Mouse (Mus musculus) erythroblast, embryonic 14.5 days (primary cell): ENCODE measurements around the gene Pank4. TPM values are rescaled to one million over a fixed set of nuclear protein-coding genes. Genes with fewer than 3 reads are reported as not detected.
A peak's percentile ranks its signal among the peaks of the same experiment; 100 is the strongest.

Experiments used
- H3K27me3 ChIP-seq: 2 replicates; pipeline ENCODE4 v1.6.1; 2012; ENCODE audit warnings: inconsistent platforms; ENCODE audit not compliant: control insufficient read depth
- H3K36me3 ChIP-seq: 2 replicates; pipeline ENCODE4 v1.6.1; 2012; ENCODE audit warnings: mild to moderate bottlenecking, inconsistent platforms; ENCODE audit not compliant: control insufficient read depth
- H3K4me1 ChIP-seq: 2 replicates; pipeline ENCODE4 v1.6.1; 2012; ENCODE audit warnings: inconsistent platforms; ENCODE audit not compliant: control insufficient read depth
- H3K4me3 ChIP-seq: replicated peaks from 2 replicates; pipeline ENCODE3; 2012; ENCODE audit warnings: moderate library complexity, mild to moderate bottlenecking, inconsistent platforms
- H3K9me3 ChIP-seq: 2 replicates; pipeline ENCODE4 v1.6.1; 2012; ENCODE audit warnings: low read length, inconsistent platforms, mixed read lengths; ENCODE audit not compliant: control insufficient read depth
- GATA1 ChIP-seq: IDR thresholded peaks from 2 replicates; pipeline ENCODE4 v1.6.1; 2012; ENCODE audit warnings: low read length, inconsistent platforms, mixed read lengths
- TAL1 ChIP-seq: IDR thresholded peaks from 3 replicates; pipeline ENCODE4 v1.6.1; 2012; ENCODE audit warnings: low read length, inconsistent platforms, mixed read lengths
- polyA plus RNA-seq: library from polyadenylated mRNA; stranded (reverse); fragments of >175 nt; gene quantifications from 2 replicates; pipeline ENCODE4 v1.2.3, GENCODE M21; 2012

The Pank4 gene
- polyA plus RNA-seq, result 4.1 and 5.6 TPM in 2 replicates

DNA sequence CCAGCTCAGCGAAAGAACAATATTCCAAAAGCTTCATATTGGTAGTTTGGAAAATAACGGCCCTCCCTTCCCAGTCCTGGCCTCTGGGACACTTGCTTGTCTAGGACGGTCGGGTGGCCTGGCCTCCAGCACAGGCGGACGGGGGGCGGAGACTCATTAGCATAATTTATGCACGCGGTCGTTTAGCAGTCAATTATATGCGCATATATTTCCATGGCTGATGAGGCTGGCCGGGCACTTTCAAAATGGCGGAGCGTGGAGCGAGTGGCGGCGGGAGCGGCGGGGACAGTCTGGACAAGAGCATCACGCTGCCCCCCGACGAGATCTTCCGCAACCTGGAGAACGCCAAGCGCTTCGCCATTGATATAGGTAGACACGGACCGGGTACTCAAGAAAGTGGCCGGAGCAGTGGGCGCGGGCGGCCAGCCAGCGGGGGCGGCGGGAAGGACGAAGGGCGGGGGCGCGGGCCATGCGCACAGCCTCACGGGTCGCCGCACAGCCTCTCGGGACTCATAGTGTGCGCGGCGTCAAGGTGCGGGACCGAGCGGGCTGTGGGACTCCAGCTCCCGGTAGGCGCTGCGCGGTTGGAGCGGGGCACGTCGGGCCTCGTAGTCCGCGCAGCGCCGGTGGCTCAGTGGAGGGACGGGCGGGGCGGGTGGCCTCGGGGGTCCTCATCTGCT lies at the start of gene Pank4:
Gene Pank4, plus strand, starts transcription at position 223 of the 680 bp plus-strand sequence.
- H3K4me1 ChIP-seq, result peaks cover 55% of the 10 kb centered on the region
- H3K27me3 ChIP-seq, result peaks cover 49% of the 10 kb centered on the region
- TF ChIP-seq TAL1 (no peak), GATA1 (no peak)
- H3K4me3 ChIP-seq, result peak within 1 kb of the TSS; percentile 98
- H3K9me3 ChIP-seq, result peaks cover 22% of the 10 kb centered on the region
- peaks cover 39% of the 10 kb centered on the region for H3K36me3 ChIP-seq

DNA sequence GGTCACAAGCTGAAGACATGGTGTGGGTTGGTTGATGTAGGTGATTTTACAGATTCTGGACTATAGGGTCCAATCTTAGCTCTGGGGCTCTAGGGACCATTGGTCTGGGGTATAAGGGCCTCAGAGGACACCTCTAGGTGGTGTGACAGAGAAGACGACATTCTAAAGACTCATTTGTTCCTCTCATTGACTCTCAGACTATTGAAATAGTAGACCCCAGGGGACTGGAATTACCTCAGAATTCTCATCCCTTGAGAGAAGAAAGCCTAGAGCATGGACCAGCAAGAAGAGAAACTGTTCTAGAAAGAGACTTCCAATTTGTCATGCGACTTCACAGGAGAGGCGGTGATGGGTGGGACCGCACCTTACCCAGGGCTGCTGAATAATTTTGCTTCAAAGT lies 49.7 kb upstream of the Pank4 start:
- Histone ChIP-seq H3K9me3 (peaks cover 20% of the 10 kb centered on the region), H3K27me3 (no peaks in the 10 kb centered on the region), H3K36me3 (peaks cover 92% of the 10 kb centered on the region), H3K4me1 (peaks cover 92% of the 10 kb centered on the region), H3K4me3 (no peak overlapping the region)
- TF ChIP-seq GATA1 (no peak), TAL1 (no peak)

DNA sequence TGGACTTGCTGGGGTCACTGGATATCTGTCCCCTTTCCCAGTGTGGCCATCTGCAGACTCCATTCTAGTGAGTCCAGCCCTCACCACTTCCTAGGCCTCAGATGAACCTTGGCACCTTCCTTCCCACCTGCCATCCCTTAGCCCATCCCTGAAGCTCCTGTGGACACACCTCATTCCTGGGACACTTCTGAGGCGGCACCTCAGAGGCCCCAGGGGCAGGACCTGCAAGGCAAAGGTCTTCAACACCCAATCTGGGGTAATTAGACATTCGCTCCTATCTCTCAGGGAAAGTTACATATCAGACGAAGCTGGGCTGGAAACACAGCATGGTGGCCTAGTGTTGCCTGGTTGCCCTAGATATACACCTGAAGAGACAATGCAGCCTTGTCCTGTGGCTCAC lies 49.2 kb upstream of the Pank4 start:
- Histone ChIP-seq H3K27me3 (no peaks in the 10 kb centered on the region), H3K4me1 (peaks cover 90% of the 10 kb centered on the region), H3K36me3 (peaks cover 91% of the 10 kb centered on the region), H3K9me3 (peaks cover 15% of the 10 kb centered on the region), H3K4me3 (no peak overlapping the region)
- TF ChIP-seq TAL1 (no peak), GATA1 (no peak)

DNA sequence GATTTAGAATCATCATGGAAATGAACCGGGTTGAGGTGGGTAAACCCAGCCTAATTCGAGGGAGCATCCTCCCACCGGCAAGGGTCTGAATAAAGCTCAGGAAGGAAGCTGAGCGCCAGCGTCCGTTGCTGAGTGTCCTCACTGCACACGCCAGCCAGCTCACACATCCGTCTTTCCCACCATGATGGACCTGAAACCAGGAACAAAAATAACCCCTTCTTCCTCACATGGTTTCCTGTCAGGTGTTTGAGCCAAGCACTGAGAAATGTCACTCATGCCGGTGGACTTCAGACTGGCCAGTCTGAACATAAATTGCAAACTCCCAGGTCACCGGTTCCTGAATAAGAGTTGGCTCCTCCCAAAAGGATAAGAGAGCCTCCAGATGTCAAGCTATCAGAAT lies 48.6 kb upstream of the Pank4 start:
- H3K27me3 ChIP-seq, result no peaks in the 10 kb centered on the region
- peaks cover 15% of the 10 kb centered on the region for H3K9me3 ChIP-seq
- peaks cover 86% of the 10 kb centered on the region for H3K4me1 ChIP-seq
- TF ChIP-seq TAL1 (no peak), GATA1 (no peak)
- peaks cover 91% of the 10 kb centered on the region for H3K36me3 ChIP-seq
- no peak overlapping the region for H3K4me3 ChIP-seq

DNA sequence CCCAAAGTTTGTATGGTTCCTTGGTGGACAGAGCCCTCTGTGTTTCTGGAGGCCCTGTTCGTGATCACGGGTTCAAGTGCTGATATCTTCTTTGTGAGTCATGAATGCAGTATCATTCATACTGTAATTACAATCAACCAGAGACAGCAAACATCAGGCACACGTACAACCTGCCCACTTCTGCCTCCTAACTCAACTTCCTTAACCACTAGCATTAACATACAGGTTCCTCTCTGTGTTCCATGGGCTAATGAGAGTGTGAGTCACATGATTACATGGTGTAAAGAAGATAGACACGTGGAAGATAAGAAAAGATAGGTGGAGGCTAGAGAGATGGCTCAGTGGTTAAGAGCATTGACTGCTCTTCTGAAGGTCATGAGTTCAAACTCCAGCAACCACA lies 47.3 kb upstream of the Pank4 start:
- Histone ChIP-seq H3K36me3 (peaks cover 97% of the 10 kb centered on the region), H3K4me3 (no peak overlapping the region), H3K27me3 (no peaks in the 10 kb centered on the region), H3K9me3 (peaks cover 16% of the 10 kb centered on the region), H3K4me1 (peaks cover 76% of the 10 kb centered on the region)
- no peak for TF ChIP-seq GATA1
- TF ChIP-seq TAL1, result no peak

DNA sequence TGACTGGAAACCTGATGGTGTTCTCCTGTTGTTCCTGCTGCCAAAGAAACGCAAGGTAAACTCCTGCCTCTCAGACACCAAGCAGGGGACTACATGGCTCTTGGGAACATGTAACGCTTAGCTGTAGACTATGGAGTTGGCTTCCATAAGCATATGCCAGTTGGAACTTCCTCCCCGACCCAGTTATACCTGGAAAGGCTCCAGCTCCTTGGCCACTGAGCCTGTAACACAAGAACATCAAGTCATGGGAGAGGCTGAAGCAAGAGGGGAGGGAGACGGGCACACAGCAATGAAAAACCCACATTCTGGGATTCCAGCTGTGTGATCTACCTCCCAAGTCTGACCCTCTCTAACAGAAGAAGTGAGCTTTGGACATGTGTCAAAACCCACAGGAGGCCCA lies 41.6 kb upstream of the Pank4 start:
- peak overlapping the region; percentile 82 for H3K4me3 ChIP-seq

DNA sequence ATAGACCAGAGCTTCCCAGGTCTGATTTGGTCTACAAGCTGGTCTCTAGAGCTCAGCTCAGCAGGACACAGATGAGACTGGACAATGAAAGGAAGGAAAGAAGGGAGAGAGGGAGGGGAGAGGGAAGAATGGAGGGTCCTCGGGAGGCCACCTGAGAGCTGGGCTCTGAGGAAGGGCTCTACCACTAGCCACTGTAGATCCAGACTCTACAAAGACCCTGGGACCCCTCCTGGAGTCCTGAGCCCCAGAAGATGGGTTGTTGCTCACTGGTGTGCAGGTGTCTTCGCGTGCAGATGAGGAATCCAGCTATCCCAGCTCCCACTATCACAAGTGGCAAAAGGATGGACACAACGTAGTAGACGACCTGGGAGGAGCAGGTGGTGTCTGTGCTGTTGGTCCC lies 41.0 kb upstream of the Pank4 start:
- Histone ChIP-seq H3K4me3 (peak overlapping the region; percentile 82), H3K9me3 (peaks cover 22% of the 10 kb centered on the region), H3K27me3 (no peaks in the 10 kb centered on the region; the same call in 1 of the 2 replicates), H3K4me1 (peaks cover 73% of the 10 kb centered on the region), H3K36me3 (peaks cover 98% of the 10 kb centered on the region)
- no peak for TF ChIP-seq TAL1

More for the DNA sequence above, 41.6 kb upstream of the Pank4 start:
- H3K27me3 ChIP-seq, result no peaks in the 10 kb centered on the region; the same call in 1 of the 2 replicates
- H3K36me3 ChIP-seq, result peaks cover 98% of the 10 kb centered on the region
- TF ChIP-seq GATA1 (no peak), TAL1 (no peak)
- H3K4me1 ChIP-seq, result peaks cover 78% of the 10 kb centered on the region
- peaks cover 29% of the 10 kb centered on the region for H3K9me3 ChIP-seq

DNA sequence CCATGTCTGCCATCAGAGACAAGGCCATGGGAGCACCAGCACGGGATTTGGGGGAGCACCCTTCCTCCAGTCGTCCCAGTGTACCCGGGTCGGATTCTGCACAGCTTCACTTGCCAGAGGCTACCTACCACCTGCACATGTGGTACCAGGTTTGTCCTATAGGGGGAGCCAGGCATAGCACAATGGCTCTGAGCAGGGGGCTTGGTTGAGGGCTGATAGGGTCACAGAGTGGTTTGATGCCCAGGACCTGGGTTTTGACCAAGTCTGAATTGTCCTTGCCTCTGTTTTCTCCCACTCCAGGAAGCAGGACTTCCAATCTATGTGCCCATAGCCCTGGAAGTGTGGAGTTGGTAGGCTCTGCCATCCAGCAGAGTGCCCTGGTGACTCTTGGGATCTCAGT lies 38.5 kb upstream of the Pank4 start:
- Histone ChIP-seq H3K4me1 (peaks cover 79% of the 10 kb centered on the region), H3K9me3 (peaks cover 15% of the 10 kb centered on the region), H3K27me3 (no peaks in the 10 kb centered on the region; the same call in 1 of the 2 replicates), H3K36me3 (peaks cover 77% of the 10 kb centered on the region), H3K4me3 (peak overlapping the region; percentile 82)
- TF ChIP-seq TAL1, result no peak

DNA sequence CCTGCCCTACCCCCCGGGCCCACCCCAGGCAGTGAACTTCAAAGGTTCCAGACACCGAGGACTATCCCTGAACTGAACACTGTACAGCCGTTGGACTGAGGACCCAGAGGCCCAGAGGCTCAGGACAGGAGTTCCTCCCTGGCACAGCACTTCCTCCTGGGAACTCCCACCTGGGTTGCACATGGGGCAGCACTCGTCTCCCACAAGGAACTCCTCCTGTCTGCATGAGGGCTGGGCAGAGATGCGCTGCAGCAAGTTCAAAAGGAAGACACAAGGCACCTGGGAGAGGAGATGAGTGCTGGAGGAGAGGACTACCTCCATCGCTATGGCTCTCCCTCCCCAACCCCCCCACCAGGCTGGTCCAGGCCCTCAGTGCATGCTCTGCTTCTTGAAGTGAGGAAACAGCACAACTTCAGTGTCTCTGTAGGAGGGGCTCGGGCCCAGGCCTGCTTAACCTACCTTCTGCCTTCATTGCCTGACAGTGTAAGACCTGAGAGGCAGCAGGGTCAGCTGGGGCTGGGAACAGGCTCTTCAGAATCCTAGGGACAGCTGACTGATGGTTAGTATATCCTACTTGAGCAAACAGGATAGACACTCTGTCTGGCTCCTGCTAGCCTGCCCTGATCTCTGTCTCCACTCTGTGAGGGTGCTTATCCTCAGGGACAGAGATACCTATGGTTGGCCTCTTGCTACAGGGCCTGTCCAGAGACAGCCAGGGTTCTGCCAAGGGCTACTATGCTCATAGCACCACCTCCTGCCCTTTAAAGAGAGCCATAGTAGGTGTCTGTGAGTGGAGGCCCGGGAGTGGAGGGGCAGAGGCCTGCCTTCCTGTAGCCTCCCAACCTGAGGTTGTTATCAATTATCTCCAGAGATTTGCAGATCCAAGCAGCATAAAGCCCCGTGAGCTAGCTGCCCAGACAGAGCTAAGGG lies 36.7 kb upstream of the Pank4 start:
- TF ChIP-seq TAL1, result no peak
- no peak for TF ChIP-seq GATA1
- H3K4me1 ChIP-seq, result peaks cover 75% of the 10 kb centered on the region

More for the DNA sequence above, 36.7 kb upstream of the Pank4 start:
- Histone ChIP-seq H3K4me3 (peak overlapping the region; percentile 82), H3K36me3 (peaks cover 59% of the 10 kb centered on the region), H3K9me3 (peaks cover 10% of the 10 kb centered on the region), H3K27me3 (no peaks in the 10 kb centered on the region; the same call in 1 of the 2 replicates)
